Mouse (Mus musculus) heart, postnatal 25 days (tissue): ENCODE measurements at regions not wholly inside any gene's neighbourhood (a gene's known extent, or its start where the extent isn't known, plus 50 kb on each side); places are given as distances from the start of the nearest gene placed in this dataset.
"Not testable (repeated sequence)": the region's sequence is repeated elsewhere in the genome, so short reads cannot be mapped to it uniquely, and the experiment has no call there.

Experiments used
- DNase-seq: peaks from one replicate; pipeline ENCODE4 v3.0.0; 2022; ENCODE audit warnings: low spot score
- intact Hi-C: fragments of 180-260 bp; cut with DNase I; formaldehyde crosslinking; loops from one replicate; pipeline ENCODE4 v1.15.1; 2025

- DNase-seq: no peak
- intact Hi-C loops: no loop called here
Measured at GRCm38 (mm10) chr13:28844495-28844894, 109.0 kb downstream of the Sox4 start.

DNA sequence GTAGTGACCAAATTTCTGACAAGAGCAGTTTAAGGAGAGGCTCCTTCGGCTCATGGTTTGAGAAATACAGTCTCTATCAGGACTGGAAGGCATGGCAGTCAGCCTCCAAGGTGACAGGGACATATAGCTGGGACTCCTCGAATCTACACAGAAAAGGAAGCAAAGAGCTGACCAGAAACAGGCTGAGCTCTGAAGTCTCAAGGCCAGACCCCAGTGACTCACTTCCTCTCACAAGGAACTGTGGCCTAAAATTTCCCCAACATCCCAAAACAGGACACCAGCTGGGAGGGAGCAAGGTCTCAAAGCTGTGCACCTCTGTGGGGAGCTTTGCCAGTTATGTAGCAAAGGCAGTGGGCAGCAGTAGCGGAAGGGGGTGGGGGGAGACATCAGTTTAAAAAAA, 110.7 kb downstream of the Sox4 start:
- intact Hi-C loops: no loop called here
- DNase-seq: no peak

DNA sequence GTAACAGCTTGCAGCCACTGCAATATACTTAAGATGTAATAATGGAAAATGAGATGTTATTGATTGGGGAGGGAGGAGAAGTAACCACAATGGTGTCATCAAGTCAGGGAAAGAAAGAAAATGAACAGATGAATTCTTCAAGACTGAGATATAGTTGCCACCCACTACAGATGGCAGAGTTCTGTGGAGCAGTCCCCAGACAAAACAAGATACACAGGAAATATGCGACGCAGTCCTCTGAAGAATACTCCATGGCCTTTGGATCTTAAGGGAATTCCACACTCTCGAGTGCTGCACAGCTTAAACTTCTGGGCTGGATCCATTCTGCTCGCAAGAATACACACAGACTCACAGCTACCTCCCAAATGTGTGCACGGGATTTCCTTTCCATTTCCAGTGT, 113.4 kb downstream of the Sox4 start:
- intact Hi-C loops: no loop called here
- DNase-seq: no peak

DNA sequence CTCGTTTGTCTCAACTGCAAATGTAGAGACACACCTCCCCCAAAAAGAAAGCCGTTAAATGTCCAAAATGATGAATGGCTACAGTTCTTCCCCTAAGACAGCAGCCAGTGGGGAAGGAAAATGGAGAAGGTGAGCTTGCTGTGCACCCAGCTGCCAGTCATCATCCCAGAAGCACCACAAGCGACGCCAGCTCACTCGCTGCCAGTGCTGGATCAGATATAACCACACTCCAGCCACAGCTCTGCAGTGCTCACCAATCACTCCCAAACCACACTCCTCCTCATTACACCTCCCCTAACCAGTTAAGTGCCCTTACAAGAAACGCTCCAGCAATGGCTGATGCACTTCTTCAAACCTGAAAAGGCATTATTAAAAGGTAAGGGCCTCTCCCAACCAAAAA, 114.4 kb downstream of the Sox4 start:
- intact Hi-C loops: no loop called here
- no peak for DNase-seq

DNA sequence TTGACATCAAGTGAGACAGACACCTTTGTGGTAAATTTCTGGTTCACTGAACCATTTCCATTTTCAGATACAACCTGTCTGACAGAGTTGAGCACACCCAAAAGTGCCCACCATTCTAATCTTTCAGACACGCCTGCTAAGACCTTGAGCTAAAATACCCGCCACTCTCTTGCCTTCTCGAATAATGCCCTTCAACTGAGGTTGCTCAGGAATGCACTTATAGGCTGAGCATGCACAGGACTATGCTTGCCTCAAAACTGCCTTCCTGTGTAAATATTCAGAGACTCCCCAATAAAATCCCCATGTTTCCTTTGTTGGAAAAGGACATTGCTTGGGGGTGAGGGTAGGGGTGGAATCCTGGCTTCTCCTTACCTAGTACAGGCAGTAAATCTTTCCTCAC, 115.3 kb downstream of the Sox4 start:
- intact Hi-C loops: no loop called here
- DNase-seq: no peak

- DNase-seq, intact Hi-C loops: not testable (repeated sequence)
Measured at GRCm38 (mm10) chr13:28837196-28837595, 116.3 kb downstream of the Sox4 start.

DNA sequence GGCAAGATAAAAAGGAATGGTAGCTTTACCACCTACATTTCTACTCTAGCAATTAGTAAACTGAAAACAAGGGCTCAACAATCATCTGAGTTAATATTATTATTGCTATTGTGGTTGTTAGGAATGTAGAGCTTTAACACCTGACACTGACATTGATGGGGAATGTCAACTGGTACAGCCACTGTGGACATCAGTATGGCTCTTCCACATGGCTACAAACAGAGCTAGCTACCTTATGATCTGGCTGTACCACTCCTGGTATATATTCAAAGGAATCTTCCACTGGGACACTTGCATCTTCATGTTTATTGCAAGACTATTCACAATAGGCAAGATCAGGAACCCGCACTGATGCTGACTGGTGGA, 119.8 kb downstream of the Sox4 start:
- intact Hi-C loops: no loop called here

GRCm38 (mm10) chr13:28832855-28833699, 120.4 kb downstream of the Sox4 start:
- no peak for DNase-seq
- intact Hi-C loops: no loop called here

More for the DNA sequence above, 119.8 kb downstream of the Sox4 start:
- DNase-seq: no peak

DNA sequence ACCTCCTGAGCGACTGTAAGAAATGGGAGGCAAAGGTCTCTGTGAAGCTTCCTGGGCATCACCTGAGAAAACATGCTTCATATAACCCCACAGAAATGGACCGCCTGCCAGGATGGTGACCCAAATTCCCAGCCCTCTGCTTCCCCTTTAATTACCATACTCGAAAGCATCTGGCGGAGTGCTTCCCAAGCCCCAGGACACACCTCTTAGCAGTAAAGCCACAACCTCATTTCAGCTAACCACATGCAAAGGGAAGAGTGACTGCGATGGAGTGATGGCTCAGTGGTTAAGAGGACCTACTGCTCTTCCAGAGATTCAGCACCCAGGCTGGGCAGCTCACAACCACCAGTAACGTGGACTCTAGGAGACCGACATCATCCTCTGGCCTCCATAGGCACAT, 127.2 kb downstream of the Sox4 start:
- no peak for DNase-seq
- intact Hi-C loops: no loop called here

DNA sequence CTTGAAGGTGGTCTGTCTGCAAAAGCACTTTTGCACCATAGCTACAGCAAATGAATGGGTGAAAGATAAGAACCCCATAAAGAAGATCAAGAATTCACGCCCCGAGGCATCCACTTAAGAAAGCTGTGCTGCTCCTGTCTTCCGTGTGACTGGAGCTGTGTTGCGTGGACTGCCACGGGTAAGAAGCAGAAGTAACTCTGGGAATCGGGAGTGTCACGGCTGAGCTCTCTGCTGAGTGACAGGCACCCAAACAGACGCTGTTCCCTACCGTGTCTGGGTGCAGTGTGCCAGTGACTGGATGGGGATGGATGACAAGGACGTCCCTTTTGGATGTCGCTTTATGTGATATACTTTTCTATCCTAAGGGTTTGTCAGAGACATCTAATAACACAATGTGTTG, 129.5 kb downstream of the Sox4 start:
- intact Hi-C loops: no loop called here
- no peak for DNase-seq

DNA sequence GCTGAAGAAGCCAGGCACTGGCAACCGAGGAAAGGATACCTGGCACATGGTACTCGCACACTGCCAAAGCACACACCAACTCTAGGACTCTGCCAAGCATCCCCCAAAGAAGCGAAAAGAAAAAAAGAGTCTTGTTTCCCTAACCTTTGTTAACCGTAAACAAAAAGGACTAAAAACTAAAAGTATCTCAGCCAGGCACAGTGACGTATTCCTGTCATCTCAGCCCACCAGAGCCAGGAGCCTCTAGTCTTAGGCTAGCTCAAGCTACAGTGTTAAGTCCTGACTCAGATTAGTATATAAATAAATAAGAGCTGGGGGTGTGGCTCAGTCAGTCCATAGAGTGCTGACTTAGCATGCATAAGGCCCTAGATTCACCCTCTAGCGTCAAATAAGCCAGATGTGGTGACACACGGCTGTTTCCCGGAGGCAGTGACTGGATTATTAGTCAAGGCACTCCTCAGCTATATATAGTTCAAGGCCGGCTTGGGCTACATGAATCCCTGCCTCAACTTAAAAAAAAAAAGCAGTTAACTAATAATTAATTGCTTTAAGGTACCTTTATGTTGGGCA, 130.1 kb downstream of the Sox4 start:
- intact Hi-C loops: no loop called here
- DNase-seq: no peak

DNA sequence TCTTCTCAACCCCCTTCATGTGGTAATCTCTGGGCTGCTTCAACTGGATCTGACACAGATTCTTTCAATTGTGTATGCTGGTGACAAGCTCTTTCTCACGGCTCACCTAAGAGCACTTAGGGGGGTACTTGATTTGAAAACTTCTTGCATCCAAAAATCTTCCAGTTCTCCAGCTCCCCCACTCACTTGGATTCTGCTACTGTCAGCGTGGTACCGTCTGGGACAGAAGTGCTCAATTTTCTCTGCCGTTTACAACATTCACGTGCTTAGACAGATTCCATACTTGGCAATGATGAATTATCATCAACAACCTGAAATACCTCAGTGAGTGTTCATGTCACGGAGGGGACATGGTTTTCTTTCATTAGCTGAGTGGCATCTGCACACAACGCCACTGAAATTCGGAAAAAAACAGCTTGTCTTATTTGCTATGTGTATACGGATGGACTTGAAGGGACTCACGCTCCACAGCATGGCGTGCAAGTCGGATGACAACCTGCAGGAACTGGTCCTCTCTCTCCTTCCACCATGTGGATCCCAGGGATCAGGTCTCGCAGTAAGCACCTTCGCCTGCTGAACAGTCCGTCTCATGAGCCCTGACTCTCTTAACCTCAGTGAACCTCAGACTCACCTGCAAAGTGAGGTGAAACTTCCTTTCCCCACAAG, 132.5 kb downstream of the Sox4 start:
- no peak for DNase-seq
- intact Hi-C loops: no loop called here

DNA sequence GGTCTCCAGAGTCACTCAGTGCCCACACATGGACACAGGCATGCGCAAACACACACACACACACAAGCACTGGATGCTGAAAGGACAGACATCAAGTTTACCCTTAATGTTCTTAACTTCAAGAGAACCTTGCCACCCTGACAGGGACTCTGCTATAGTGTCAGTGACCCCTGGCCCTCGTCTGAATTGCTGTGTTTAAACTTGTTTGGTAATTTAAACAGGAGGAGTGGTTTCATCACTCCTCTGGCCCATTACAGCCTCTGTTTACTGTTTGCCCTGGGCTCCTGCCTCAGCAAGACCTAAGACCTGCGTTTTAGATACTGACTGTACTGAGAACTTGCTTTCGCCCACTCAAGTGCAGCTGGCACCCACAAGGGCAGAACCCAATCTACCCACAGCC, 139.4 kb downstream of the Sox4 start:
- no peak for DNase-seq
- intact Hi-C loops: no loop called here

GRCm38 (mm10) chr13:28811667-28812575, 141.6 kb downstream of the Sox4 start:
- no peak for DNase-seq

GRCm38 (mm10) chr13:28811081-28811439, 142.5 kb downstream of the Sox4 start:
- DNase-seq: no peak
- intact Hi-C loops: no loop called here

More at GRCm38 (mm10) chr13:28811667-28812575, 141.6 kb downstream of the Sox4 start:
- intact Hi-C loops: no loop called here

DNA sequence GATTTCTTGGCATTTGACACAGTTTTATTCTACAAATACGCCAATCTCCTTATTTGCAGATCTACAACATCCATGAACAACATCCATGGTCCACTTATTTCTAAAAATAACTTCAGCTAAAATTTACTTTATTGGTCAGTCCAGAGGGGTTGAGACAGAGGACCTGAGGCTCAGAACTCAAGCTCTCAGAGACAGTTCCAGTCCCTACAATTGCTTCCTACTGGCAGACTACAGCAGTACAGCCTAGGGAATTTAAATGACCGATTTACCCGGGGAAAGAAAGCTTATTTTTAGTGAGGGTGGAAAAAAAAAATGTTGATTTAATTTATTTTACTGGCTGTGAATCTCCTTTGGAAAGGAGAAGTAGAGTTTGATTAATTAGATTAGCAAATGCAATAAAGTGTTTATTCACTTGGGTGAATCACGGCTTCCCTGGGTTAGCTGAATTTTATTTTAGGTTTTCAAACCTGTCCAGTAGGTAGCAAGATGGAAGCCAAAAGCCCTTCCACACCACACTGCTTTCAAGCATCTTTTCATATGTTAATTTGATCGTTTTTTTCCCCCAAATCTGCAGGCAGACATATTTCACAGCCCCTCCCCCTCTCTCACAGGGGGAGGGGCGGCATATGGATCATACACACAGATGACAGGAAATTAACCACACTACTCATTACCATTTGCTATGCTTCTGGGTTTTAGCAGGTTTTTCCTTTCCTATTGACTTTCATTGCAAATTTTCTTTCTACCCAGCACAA, 143.0 kb downstream of the Sox4 start:
- intact Hi-C loops: no loop called here
- DNase-seq: no peak

GRCm38 (mm10) chr13:28805302-28805701, 148.2 kb downstream of the Sox4 start:
- no peak for DNase-seq
- intact Hi-C loops: no loop called here

GRCm38 (mm10) chr13:28801210-28801954, 152.1 kb downstream of the Sox4 start:
- no peak for DNase-seq
- intact Hi-C loops: no loop called here

DNA sequence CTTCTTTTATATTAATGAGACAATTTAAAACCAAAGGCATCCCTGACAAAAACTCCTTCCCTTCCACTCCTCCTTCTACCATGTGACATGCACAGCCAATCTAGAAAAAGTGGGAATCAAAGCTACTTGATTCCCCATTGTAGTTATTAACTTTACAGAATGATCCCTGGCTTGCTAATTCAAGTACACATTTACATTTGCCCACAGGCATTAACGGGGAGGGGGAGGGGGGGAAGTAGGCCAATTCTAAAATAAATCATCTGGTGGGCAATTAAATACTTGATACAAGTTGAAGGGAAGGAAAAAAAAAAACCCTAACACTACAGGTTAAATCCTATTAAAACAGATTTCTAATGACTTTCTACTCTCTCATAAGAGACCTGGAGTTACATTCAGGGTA, 152.8 kb downstream of the Sox4 start:
- intact Hi-C loops: no loop called here
- DNase-seq: no peak
